Mouse (Mus musculus) kidney, adult 2 months (tissue): ENCODE measurements around the gene Rapgef1. TPM values are rescaled to one million over a fixed set of nuclear protein-coding genes. Genes with fewer than 3 reads are reported as not detected.

Experiments
- DNase-seq: peaks from one replicate; pipeline ENCODE4 v3.0.0; 2021
- H3K27ac ChIP-seq: fragments of 200-500 bp; 2 replicates; pipeline ENCODE4 v1.5.1; 2012; ENCODE audit warnings: low read depth, low read length, control low read depth, inconsistent platforms; ENCODE audit not compliant: insufficient read depth
- H3K27me3 ChIP-seq: fragments of 200-500 bp; replicated peaks from 2 replicates; pipeline ENCODE4 v1.6.1; 2012; ENCODE audit warnings: mild to moderate bottlenecking, moderate library complexity, low read length, inconsistent platforms; ENCODE audit not compliant: control insufficient read depth, insufficient read depth
- H3K36me3 ChIP-seq: fragments of 200-500 bp; 2 replicates; pipeline ENCODE4 v1.6.1; 2012; ENCODE audit warnings: mild to moderate bottlenecking, moderate library complexity, low read length, inconsistent platforms; ENCODE audit not compliant: control insufficient read depth, insufficient read depth
- H3K4me1 ChIP-seq: fragments of 200-500 bp; 2 replicates; pipeline ENCODE4 v1.6.1; 2011; ENCODE audit warnings: low read length; ENCODE audit not compliant: control insufficient read depth, insufficient read depth
- H3K4me3 ChIP-seq: fragments of 200-500 bp; 2 replicates; pipeline ENCODE4 v1.5.1; 2011; ENCODE audit warnings: mild to moderate bottlenecking, low read depth, low read length, control low read depth; ENCODE audit not compliant: insufficient read depth
- CTCF ChIP-seq: fragments of 200-500 bp; conservative IDR thresholded peaks from 2 replicates; pipeline ENCODE4 v1.5.1; 2011; ENCODE audit warnings: low read depth, mild to moderate bottlenecking, control low read depth, low read length, moderate library complexity, mixed read lengths; ENCODE audit not compliant: insufficient read depth, insufficient read length
- POLR2A ChIP-seq: fragments of 200-500 bp; IDR thresholded peaks from one replicate; pipeline ENCODE4 v1.6.1; 2011; ENCODE audit warnings: low read depth, low read length, control low read depth
- WGBS: fragments of 180-500 bp; shearing (Covaris S2); methylation state at CpG from one replicate; pipeline ENCODE4 v1.1.7; 2018; 5-methylcytosine and 5-hydroxymethylcytosine counted together
- polyA plus RNA-seq: library from polyadenylated mRNA; depleted of rRNA; stranded (reverse); fragments of >200 nt; gene quantifications from 2 replicates; pipeline ENCODE4 v1.2.3, GENCODE M21; 2012

Gene Rapgef1
- polyA plus RNA-seq, 1 experiment, result 38.9 TPM

DNA sequence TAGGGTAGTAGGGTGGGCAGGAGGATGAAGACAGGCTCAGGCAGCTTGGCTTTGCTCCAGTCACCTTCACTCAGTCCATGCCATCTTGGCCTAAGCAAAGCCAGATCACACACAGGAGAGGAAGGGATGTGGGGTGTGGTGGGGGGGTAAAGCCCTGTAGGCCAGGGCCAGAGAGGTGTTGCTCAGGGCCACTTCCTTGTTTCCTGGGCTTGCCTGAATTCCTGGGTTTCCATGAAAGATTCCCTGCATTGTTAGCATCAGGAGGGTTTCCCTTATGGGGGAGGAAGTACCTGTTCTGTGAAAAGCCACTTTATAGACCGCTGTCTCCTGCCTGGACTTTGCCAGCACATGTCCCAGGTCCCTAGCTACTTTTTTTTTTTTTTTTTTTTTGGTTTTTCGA lies 94.0 kb downstream of the Rapgef1 start:
- no peaks in the 10 kb centered on the region for H3K36me3 ChIP-seq
- H3K4me1 ChIP-seq, result 0 out of 2 replicates have a peak, but pooled peaks cover 2% of the 10 kb centered on the region
- H3K4me3 ChIP-seq, result no peak overlapping the region
- no peak overlapping the region for H3K27ac ChIP-seq
- 95% methylated on average over 1 of the region's 2 CpGs for WGBS
- TF ChIP-seq CTCF (no peak), POLR2A (no peak)
- H3K27me3 ChIP-seq, result no peaks in the 10 kb centered on the region
- no peak for DNase-seq

DNA sequence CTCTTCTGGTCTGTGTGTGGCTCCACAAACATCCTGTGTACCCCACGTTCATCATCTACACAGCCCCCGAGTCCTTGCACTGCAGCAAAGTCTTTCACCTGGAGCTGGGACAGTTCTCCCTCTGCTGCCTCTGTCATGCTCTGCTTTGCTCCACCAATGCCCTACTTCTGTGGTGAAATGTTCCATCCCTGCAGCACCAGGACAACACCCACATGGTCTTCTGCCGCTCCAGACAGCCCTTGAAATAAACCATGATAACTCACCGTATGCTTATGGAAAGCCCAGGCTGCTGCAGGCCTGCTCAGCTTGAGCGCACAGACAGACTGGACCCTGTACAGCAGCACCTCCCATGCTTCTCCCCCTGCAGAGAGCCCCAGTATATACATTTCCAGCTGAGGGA lies 94.6 kb downstream of the Rapgef1 start:
- Histone ChIP-seq H3K4me1 (0 out of 2 replicates have a peak, but pooled peaks cover 2% of the 10 kb centered on the region), H3K27ac (no peak overlapping the region), H3K4me3 (no peak overlapping the region), H3K36me3 (no peaks in the 10 kb centered on the region), H3K27me3 (no peaks in the 10 kb centered on the region)
- no peak for DNase-seq
- WGBS, result 89% methylated on average over 5 of the region's 5 CpGs
- TF ChIP-seq CTCF (no peak), POLR2A (no peak)

DNA sequence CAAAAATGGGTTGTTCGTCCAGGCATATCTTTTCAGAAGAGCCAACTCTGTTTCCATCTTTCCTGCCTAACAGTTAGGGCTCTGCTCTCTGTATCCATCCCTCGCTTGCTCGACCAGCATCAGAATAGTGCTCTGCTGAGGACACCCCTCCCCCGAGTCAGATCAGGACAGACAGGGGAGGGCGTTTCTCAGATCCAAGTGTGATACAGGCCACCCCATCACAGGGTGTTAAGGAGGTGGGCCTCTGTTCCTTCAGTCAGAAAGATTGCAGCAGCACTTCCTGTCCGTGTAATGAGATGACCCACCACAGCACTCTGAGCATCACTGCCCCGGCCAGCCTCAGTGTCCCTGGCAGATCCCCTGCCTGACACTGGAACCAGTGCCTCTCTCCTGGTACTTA lies 96.6 kb downstream of the Rapgef1 start:
- H3K4me1 ChIP-seq, result 0 out of 2 replicates have a peak, but pooled peaks cover 2% of the 10 kb centered on the region
- no peaks in the 10 kb centered on the region for H3K36me3 ChIP-seq
- H3K27ac ChIP-seq, result no peak overlapping the region
- WGBS, result 49% methylated on average over 7 of the region's 7 CpGs
- no peak overlapping the region for H3K4me3 ChIP-seq
- no peaks in the 10 kb centered on the region for H3K27me3 ChIP-seq
- DNase-seq, result no peak
- TF ChIP-seq POLR2A, result no peak
- TF ChIP-seq CTCF, result no peak

DNA sequence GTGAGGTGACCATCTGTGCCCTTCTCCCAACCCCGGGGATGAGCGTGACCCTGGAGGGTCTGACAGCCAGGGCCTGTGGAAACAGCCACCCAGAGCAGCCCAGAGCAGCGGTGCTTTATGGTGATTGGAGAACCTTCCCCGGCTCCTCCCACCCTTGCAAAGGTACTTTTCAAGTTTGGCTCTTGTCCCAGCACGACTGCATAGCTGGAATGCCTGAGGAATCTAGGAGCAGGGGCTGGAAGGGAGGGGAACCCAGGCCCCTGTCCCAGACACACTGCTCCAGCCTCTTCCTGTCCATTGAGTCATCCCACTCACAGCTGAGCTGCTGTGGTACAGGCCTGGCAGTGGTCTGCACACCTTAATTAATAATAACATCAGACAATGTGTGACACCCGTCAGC lies 97.2 kb downstream of the Rapgef1 start:
- 0 out of 2 replicates have a peak, but pooled peaks cover 2% of the 10 kb centered on the region for H3K4me1 ChIP-seq
- peak; percentile 85 for DNase-seq
- no peaks in the 10 kb centered on the region for H3K36me3 ChIP-seq
- WGBS, result 18% methylated on average over 6 of the region's 6 CpGs
- H3K27me3 ChIP-seq, result no peaks in the 10 kb centered on the region
- no peak overlapping the region for H3K27ac ChIP-seq
- TF ChIP-seq CTCF (no peak), POLR2A (no peak)
- H3K4me3 ChIP-seq, result no peak overlapping the region

DNA sequence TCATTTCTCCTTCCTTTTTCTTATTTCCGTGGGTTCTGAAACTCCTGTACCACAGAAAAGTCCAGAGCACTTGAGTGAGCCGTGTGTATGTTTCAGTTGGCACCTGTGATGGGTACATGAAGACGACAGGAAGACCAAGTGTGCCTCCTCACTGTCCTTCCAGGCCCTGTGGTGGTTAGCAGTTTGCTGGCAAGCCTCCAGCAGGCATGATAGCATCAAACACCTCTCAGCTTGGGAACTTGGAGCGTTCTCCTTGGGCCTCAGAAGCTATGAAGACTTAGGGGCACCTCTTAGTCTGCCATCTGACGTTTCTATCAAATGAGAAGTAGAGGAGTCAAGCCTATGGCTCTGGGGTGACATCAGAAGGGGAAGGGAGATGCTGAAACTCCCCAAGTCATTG lies 99.1 kb downstream of the Rapgef1 start:
- whole genome bisulfite sequencing, result 80% methylated on average over 5 of the region's 5 CpGs
- no peaks in the 10 kb centered on the region for H3K36me3 ChIP-seq

DNA sequence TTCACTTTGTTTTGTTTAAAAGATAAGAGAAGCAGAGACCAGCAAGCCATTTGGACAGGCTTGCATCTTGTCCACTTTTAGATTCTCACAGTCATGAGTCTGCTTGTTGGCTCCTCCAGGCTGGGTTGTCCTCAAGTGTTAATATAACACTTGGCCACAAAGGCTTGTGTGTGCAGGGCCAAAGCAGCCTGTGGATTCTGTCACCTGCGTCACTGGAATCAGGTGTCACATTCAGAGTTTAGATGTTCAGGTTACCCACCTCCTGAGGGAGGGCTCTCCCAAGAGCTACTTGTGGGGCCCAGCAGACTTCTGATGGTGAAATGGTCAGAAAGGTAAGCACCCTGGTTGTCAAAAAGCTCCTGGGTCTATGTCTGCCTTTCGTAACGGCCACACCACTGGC lies 103.6 kb downstream of the Rapgef1 start:
- Histone ChIP-seq H3K4me3 (no peak overlapping the region), H3K27ac (no peak overlapping the region), H3K27me3 (no peaks in the 10 kb centered on the region), H3K4me1 (no peaks in the 10 kb centered on the region), H3K36me3 (peaks cover 2% of the 10 kb centered on the region)
- no peak for TF ChIP-seq POLR2A
- no peak for TF ChIP-seq CTCF
- DNase-seq, result no peak
- WGBS, result 92% methylated on average over 3 of the region's 3 CpGs

More for the DNA sequence above, 99.1 kb downstream of the Rapgef1 start:
- no peak overlapping the region for H3K27ac ChIP-seq
- no peak for DNase-seq
- H3K4me1 ChIP-seq, result 0 out of 2 replicates have a peak, but pooled peaks cover 2% of the 10 kb centered on the region
- H3K27me3 ChIP-seq, result no peaks in the 10 kb centered on the region
- TF ChIP-seq CTCF (no peak), POLR2A (no peak)
- H3K4me3 ChIP-seq, result no peak overlapping the region

DNA sequence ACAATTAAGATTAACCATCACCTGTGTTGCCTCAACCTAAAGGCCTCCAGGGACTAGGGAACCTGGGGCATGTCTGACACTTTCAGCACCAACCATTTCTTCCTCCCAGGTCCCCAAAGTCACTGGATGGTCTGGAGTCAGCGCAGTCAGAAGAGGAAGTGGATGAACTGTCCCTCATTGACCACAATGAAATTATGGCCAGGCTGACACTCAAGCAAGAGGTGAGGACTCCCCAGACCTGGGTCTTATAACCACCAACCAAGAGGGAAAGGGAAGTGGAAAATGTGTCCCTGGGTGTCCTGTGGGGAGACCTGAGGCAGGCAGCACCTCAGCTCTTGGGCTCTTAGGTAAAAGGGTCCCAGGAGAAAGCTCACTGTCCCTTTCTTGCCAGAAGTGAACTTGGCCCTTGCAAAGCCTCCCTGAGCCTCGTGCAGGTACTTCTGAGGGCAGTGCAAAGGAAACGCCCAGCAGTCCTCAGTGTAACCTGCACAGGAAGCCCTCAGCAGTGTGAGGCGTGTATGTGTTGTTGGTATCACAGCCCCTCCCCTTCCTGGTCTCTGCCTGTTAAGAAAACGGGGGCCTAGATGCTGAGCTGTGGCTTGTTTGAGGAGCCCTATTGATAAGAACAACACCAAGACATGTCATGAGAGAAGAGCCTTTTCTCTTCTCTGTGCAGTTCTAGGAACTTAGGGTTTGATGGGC lies 105.3 kb downstream of the Rapgef1 start:
- DNase-seq, result no peak
- no peak overlapping the region for H3K27ac ChIP-seq
- no peaks in the 10 kb centered on the region for H3K27me3 ChIP-seq
- H3K4me3 ChIP-seq, result no peak overlapping the region
- 72% methylated on average over 5 of the region's 5 CpGs for WGBS
- peaks cover 2% of the 10 kb centered on the region for H3K36me3 ChIP-seq
- no peak for TF ChIP-seq POLR2A
- TF ChIP-seq CTCF, result no peak
- H3K4me1 ChIP-seq, result no peaks in the 10 kb centered on the region
